Mouse (Mus musculus) liver, adult 2 months (tissue): ENCODE measurements around the gene Scn1b. TPM values are rescaled to one million over a fixed set of nuclear protein-coding genes. Genes with fewer than 3 reads are reported as not detected.

Experiments used
- DNase-seq: peaks from one replicate; pipeline ENCODE4 v3.0.0-alpha.2; 2011; ENCODE audit warnings: low read depth, low spot score; ENCODE audit errors: extremely low read depth
- H3K27ac ChIP-seq: fragments of 200-500 bp; replicated peaks from 2 replicates; pipeline ENCODE4 v1.5.1; 2012; ENCODE audit warnings: low read depth, mild to moderate bottlenecking, control low read depth, inconsistent platforms, low read length; ENCODE audit not compliant: insufficient read depth
- H3K27me3 ChIP-seq: fragments of 200-500 bp; 2 replicates; pipeline ENCODE4 v1.6.1; 2012; ENCODE audit warnings: mild to moderate bottlenecking, moderate library complexity, low read length, inconsistent platforms; ENCODE audit not compliant: control insufficient read depth, insufficient read depth
- H3K36me3 ChIP-seq: fragments of 200-500 bp; 2 replicates; pipeline ENCODE4 v1.6.1; 2012; ENCODE audit warnings: low read length, inconsistent platforms; ENCODE audit not compliant: control insufficient read depth, insufficient read depth
- H3K4me1 ChIP-seq: fragments of 200-500 bp; 2 replicates; pipeline ENCODE4 v1.6.1; 2011; ENCODE audit warnings: low read length; ENCODE audit not compliant: control insufficient read depth, insufficient read depth
- H3K4me3 ChIP-seq: fragments of 200-500 bp; 2 replicates; pipeline ENCODE4 v1.5.1; 2011; ENCODE audit warnings: low read depth, mild to moderate bottlenecking, control low read depth, low read length, moderate library complexity; ENCODE audit not compliant: insufficient read depth
- H3K79me2 ChIP-seq: fragments of 200-500 bp; 2 replicates; pipeline ENCODE4 v1.6.1; 2012; ENCODE audit warnings: inconsistent platforms, mild to moderate bottlenecking, low read length, moderate library complexity; ENCODE audit not compliant: control insufficient read depth, insufficient read depth
- H3K9ac ChIP-seq: fragments of 200-500 bp; 2 replicates; pipeline ENCODE4 v1.6.1; 2012; ENCODE audit warnings: low read depth, mild to moderate bottlenecking, control low read depth, inconsistent platforms, low read length
- CTCF ChIP-seq: fragments of 200-500 bp; IDR thresholded peaks from 2 replicates; pipeline ENCODE4 v1.5.1; 2011; ENCODE audit warnings: low read depth, low read length, control low read depth
- POLR2A ChIP-seq: fragments of 200-500 bp; IDR thresholded peaks from 2 replicates; pipeline ENCODE4 v1.6.1; 2011; ENCODE audit warnings: low read length, control low read depth; ENCODE audit not compliant: insufficient read depth; ENCODE audit errors: extremely low read depth
- WGBS: fragments of 180-500 bp; shearing (Covaris S2); methylation state at CpG from one replicate; pipeline ENCODE4 v1.1.7; 2018; 5-methylcytosine and 5-hydroxymethylcytosine counted together
- polyA plus RNA-seq: library from polyadenylated mRNA; depleted of rRNA; stranded (reverse); fragments of >200 nt; gene quantifications from 2 replicates; pipeline ENCODE4 v1.2.3, GENCODE M21; 2012
- total RNA-seq: library from RNA; depleted of rRNA; stranded (reverse); fragments of >200 nt; gene quantifications from 2 replicates; pipeline ENCODE4 v1.2.3, GENCODE M21; 2014

The Scn1b gene
- total and polyA plus RNA-seq, 2 experiments, result 2.4 to 7.1 TPM

DNA sequence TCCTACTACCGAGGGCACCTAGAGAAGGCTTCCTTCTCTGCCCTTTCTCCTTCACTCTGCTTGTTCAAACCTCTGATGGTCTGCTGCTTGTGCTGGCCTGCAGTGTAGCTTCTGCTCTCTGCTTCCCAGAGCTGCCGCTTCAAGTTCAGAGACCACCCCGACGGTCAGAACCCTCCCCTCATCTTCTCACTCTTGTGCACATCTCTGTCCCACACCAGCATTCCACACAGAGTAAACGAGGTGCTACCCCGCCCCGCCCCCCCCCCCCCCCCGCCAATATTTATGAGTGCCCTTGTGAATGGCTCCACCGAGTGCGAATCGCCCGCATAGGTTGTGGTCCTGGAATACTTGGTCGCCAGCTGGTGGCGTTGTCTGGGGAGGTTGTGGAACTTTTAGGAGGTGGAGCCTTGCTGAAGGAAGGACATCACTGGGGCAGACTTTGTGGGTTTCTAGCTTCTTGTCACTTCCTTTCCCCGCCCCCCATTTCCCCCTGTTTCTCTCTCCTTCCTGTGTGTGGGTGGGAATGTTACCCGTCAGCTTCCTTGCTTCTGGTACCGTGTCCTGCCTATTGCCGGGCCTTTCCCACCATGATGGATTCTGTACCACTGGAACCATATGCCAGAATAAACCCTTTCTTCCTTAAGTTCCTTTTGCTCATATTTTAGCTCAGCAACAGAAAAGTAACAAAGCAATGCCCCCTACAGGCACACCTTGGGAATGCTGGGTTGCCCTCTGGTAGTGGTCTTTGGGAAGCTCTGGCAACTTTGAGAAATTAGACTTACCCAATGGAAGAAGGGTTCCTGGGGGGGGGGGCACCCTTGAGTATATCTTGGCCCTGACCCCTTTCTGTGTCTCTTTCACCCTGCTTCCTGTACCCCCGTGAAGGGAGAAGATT is 29.5 kb upstream of the Scn1b start:
- Histone ChIP-seq H3K4me3 (no peak overlapping the region), H3K36me3 (no peaks in the 10 kb centered on the region), H3K27ac (peak overlapping the region; percentile 53; the same call in 1 of the 2 replicates), H3K79me2 (no peaks in the 10 kb centered on the region), H3K27me3 (no peaks in the 10 kb centered on the region), H3K9ac (0 out of 2 replicates have a peak overlapping the region, but pooled peaks have one; percentile 8), H3K4me1 (peaks cover 3% of the 10 kb centered on the region; the same call in 1 of the 2 replicates)
- TF ChIP-seq CTCF (peak; percentile 40; the same call in 1 of the 2 replicates), POLR2A (no peak)
- WGBS, result 49% methylated on average over 19 of the region's 19 CpGs
- peak; percentile 42 for DNase-seq

DNA sequence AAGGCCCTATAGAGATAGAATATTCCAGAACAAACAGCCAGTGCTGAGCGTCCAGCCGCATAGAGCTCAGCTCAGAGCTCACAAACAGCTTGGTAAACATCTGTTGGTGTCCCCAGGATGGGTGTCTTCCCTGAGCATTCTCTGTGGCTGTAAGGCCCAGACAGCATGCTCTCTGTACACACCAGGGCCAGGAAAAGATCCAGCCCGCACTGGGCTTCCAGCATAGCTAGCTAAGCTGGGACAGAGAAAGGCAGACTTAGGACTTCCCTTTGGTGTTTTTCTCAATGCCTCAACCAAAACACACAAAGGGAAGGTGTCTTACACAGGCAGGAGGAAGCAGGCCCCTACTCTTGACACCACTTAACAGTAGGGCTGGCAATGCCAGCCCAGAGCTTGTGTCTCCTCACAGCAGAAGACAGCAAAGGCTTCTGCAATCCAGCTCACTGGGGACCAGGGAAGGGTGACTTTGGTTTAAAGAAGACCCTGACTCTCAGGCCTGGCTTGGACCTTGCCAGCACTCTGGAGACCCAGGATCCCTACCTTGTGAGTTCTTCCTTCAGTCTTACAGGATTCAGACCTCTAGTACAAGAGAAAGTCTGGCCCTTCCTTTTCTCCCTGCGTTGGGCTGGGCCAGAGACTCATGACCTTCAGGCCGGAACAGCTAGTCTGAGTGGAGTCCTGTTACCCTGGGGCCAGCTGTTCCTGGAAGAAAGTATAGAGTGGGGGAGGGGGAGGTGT is 28.7 kb upstream of the Scn1b start, which contains the start of gene Gramd1a:
TSS of gene Gramd1a (minus strand) at position 601 of the 738 bp plus-strand sequence.
- 63% methylated on average over 5 of the region's 5 CpGs for WGBS
- no peak for DNase-seq
- H3K27me3 ChIP-seq, result no peaks in the 10 kb centered on the region
- H3K4me1 ChIP-seq, result peaks cover 3% of the 10 kb centered on the region; the same call in 1 of the 2 replicates
- 0 out of 2 replicates have a peak within 1 kb of the TSS, but pooled peaks have one; percentile 8 for H3K9ac ChIP-seq
- H3K27ac ChIP-seq, result peak within 1 kb of the TSS; percentile 53
- H3K79me2 ChIP-seq, result peaks cover 3% of the 10 kb centered on the region; the same call in 1 of the 2 replicates
- H3K4me3 ChIP-seq, result no peak within 1 kb of the TSS
- TF ChIP-seq CTCF (no peak), POLR2A (no peak)
- H3K36me3 ChIP-seq, result no peaks in the 10 kb centered on the region

DNA sequence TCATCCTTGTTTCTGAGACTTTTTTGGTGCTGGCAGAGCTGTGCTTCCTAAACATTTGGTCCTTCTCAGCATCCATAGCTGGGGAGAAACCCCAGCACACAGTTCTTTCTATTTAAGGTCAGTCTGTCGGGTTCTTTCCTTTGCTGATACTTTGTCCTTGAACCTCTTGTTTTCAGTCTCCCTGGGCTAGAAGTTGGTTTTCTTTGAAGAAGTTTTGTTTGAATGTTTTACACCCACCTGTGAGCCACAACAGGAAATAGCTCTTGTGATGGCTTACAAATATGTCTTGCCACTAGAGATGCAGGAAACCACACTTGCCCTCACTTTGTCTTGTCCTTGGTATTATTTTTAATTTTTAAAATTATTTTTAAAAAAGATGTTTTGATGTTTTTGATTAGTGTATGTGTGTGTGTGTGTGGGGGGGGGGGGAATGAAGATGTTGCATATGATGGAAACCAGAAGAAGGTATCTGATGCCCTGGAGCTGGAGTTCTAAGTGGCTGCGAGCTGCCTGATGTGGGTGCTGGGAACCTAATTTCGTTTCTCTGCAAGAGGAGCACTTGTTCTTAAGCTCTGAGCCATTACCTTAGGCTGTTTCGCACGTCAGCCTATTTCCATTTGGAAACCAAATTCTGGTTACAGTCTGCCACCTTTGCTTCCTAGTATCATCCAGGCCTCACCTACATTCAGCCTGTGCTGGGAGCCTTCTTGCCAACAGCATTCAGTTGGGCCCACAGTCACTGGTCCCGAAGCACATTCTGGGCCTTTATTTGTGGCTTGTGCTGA is 26.9 kb upstream of the Scn1b start:
- no peak overlapping the region for H3K27ac ChIP-seq
- H3K36me3 ChIP-seq, result no peaks in the 10 kb centered on the region
- H3K27me3 ChIP-seq, result no peaks in the 10 kb centered on the region
- TF ChIP-seq POLR2A (no peak), CTCF (no peak)
- no peak overlapping the region for H3K9ac ChIP-seq
- H3K4me3 ChIP-seq, result no peak overlapping the region
- peaks cover 7% of the 10 kb centered on the region; the same call in 1 of the 2 replicates for H3K79me2 ChIP-seq
- H3K4me1 ChIP-seq, result peaks cover 13% of the 10 kb centered on the region
- no peak for DNase-seq
- 90% methylated on average over 6 of the region's 6 CpGs for WGBS

DNA sequence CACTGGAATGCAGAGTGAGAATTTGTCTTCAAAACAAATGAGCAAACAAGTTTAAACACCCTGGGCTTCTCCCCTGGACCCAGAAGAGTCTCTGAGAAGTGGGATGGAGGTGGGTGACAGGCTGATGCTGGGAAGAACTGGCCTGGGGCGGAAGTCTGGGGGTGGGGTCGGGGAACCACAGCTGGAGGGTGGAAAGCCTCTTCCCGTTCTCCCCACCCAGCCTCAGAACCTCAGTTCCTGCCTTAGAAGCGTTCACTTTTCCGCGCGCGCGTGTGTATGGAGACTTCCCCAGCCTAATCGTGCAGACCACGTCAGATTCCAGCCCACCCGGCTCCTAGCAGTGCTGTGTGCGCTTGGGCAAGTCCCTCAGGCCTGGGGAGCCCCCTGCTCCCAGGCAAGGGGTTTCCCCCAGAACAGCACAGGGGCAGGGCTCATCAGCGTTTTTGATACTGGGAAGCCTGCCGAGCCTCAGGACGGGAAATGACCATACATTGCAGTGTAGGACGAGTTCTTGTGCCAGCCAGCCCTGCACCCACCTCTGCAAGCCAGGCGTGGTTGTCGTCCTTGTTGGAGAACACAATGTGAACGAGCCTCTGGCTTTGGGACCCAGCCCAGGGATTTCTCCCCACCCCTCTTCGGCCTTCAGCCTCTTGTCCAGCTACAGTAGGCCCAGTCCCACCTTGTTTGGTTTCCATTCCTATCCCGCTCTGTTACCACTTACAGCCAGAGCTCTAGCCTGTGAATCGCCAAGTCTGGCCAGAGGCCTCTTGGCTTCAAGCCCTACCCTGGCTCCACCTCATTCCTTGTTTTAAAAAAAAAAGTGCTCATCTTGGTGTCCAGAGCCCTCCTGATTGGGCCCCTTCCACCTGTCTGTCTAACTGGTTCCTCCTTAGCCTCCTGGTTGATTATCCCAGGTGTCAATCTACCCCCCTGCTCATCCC is 24.8 kb upstream of the Scn1b start:
- Histone ChIP-seq H3K79me2 (peaks cover 16% of the 10 kb centered on the region; the same call in 1 of the 2 replicates), H3K4me3 (peak overlapping the region; percentile 84), H3K27me3 (no peaks in the 10 kb centered on the region), H3K27ac (peak overlapping the region; percentile 81), H3K36me3 (no peaks in the 10 kb centered on the region), H3K4me1 (peaks cover 13% of the 10 kb centered on the region), H3K9ac (peak overlapping the region; percentile 77)
- 43% methylated on average over 23 of the region's 23 CpGs for WGBS
- DNase-seq, result peak; percentile 40
- no peak for TF ChIP-seq CTCF
